Mouse (Mus musculus): Measurements from ENCODE around the gene Pnma1. TPM values are rescaled to one million over a fixed set of nuclear protein-coding genes. Genes with fewer than 3 reads are reported as not detected.
A peak's percentile ranks its signal among the peaks of the same experiment; 100 is the strongest.

Pnma1 gene
- 6.5 and 7.7 TPM in 2 replicates for polyA plus RNA-seq (2015; fragmentation: Nextera tagmentation; extraction: Ambion mirVana)

DNA sequence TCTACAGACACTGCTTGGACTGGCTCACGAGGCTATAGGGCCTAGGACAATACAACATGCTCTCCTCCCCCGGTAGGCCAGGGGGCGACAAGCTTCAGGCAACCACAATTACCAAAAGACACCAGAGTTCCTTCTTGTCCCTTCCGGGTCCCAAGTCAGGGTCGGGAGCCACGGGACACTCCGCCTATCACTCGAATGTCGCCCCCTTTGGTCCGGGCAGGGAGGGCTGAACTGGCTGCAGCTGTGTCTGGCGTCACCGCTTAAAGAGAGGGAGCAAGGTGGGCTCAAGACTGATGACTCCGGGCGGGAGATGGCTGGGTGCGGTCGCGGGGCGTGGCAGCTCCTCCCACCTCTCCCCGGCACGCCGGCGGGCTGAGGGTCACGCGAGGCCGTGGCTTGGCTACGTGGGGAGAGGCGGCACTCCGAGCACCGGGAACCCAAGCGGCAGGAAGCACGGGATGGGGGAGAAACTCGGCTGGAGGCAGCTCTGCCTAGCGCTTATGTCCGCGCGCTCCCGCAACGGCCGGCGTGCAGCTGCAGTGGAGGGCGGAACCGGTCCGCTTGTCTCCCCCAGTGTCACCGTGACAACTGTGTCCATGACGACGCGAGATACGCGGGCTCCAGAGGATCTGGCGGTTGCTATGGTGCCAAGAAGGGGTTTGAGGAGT, at the start of gene Pnma1:
Gene Pnma1, minus strand, starts transcription at position 536 of the 668 bp plus-strand sequence.
- H3K27me3 ChIP-seq (replicated peaks), result no peaks in the 10 kb centered on the region
- peak within 1 kb of the TSS; percentile 77 for H3K9ac ChIP-seq
- 1% methylated on average over 50 of the region's 50 CpGs for WGBS
- peak within 1 kb of the TSS; percentile 82 for H3K4me3 ChIP-seq
- no peaks in the 10 kb centered on the region for H3K9me3 ChIP-seq
- peak within 1 kb of the TSS; percentile 79 for H3K4me2 ChIP-seq
- peak within 1 kb of the TSS; percentile 88 for H3K27ac ChIP-seq
- no peaks in the 10 kb centered on the region for H3K36me3 ChIP-seq (replicated peaks)
- peak; percentile 96 for ATAC-seq (replicated peaks)
- H3K4me1 ChIP-seq, result peaks cover 27% of the 10 kb centered on the region

DNA sequence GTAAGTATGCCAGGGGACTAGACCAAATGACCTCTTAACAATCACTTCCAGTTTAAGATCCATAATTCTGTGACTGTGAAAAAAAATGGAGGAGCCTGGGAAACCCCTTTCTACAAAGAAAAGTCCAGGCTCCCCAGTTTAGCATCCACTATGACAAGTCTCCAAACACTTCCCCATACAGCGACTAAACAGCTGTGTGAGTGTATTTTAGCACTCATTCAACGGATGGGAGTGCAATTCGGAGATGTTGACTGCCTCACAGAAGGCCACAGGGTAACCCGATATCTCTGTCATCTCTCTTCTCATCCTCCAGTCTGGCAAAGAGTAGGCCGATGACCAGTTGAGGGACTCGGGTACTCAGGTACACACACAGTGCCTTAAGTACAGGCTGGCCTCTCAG, 46.9 kb upstream of the Pnma1 start:
- no peak for ATAC-seq (replicated peaks)
- no peak overlapping the region for H3K27ac ChIP-seq
- WGBS, result 60% methylated on average over 6 of the region's 6 CpGs
- no peaks in the 10 kb centered on the region for H3K9me3 ChIP-seq
- peaks cover 38% of the 10 kb centered on the region for H3K4me1 ChIP-seq
- H3K9ac ChIP-seq, result no peak overlapping the region
- H3K4me2 ChIP-seq, result peak overlapping the region; percentile 95; the same call in 1 of the 2 replicates
- no peak overlapping the region for H3K4me3 ChIP-seq
- H3K36me3 ChIP-seq (replicated peaks), result no peaks in the 10 kb centered on the region
- H3K27me3 ChIP-seq (replicated peaks), result no peaks in the 10 kb centered on the region

DNA sequence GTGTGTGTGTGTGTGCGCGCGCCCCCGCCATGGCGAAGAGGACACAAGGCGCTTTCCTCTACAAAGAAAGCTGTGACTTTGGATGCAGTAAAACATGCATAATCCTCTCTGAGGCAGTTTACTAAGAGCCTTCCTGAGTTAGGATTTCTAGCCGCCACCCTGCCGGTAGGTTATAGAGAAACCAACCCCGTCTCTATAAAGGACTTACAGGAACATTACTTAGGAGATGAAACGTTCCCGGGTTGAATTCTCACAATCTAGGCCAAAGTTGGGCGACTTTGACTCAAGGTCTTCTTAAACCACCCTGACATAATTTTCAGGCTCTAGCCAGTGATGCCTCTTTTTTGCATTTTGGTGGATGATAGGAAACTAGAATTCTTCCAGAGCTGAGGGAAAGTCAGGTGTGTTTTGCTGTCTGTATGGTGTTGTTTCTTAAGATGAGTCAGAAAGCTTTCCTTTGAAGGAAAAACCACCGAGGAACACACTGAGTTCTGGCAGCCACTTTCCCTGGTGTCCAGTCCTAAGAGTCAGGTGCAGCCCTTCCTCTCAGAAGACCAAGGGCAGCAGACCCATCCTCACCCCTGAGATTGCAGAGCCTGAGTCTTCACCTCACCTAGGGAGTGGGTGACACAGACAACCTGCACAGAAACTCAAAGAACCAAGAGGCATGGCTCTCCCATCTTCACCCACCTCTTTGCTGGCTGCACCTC, 46.3 kb upstream of the Pnma1 start:
- Histone ChIP-seq H3K9ac (peak overlapping the region; percentile 83; the same call in 1 of the 2 replicates), H3K4me3 (peak overlapping the region; percentile 75), H3K27ac (peak overlapping the region; percentile 87), H3K36me3 (replicated peaks) (no peaks in the 10 kb centered on the region), H3K27me3 (replicated peaks) (no peaks in the 10 kb centered on the region), H3K4me1 (peaks cover 40% of the 10 kb centered on the region), H3K4me2 (peak overlapping the region; percentile 95), H3K9me3 (no peaks in the 10 kb centered on the region)
- ATAC-seq (replicated peaks), result peak; percentile 5
- WGBS, result 2% methylated on average over 13 of the region's 13 CpGs

- Histone ChIP-seq H3K4me1 (peaks cover 47% of the 10 kb centered on the region), H3K4me3 (peak overlapping the region; percentile 75), H3K4me2 (peak overlapping the region; percentile 95), H3K27me3 (replicated peaks) (no peaks in the 10 kb centered on the region), H3K9me3 (no peaks in the 10 kb centered on the region), H3K9ac (peak overlapping the region; percentile 83), H3K27ac (peak overlapping the region; percentile 87), H3K36me3 (replicated peaks) (no peaks in the 10 kb centered on the region)
- 0% methylated on average over 48 of the region's 49 CpGs for WGBS
- ATAC-seq (replicated peaks), result peak; percentile 82
These were observed 45.5 kb upstream of the Pnma1 start for GRCm38 (mm10) chr12:84193642-84194399.

- Histone ChIP-seq H3K36me3 (replicated peaks) (no peaks in the 10 kb centered on the region), H3K27ac (peak overlapping the region; percentile 87), H3K4me3 (peak overlapping the region; percentile 75), H3K9ac (peak overlapping the region; percentile 83), H3K4me1 (peaks cover 54% of the 10 kb centered on the region), H3K27me3 (replicated peaks) (no peaks in the 10 kb centered on the region), H3K9me3 (no peaks in the 10 kb centered on the region), H3K4me2 (peak overlapping the region; percentile 95)
- ATAC-seq (replicated peaks), result peak; percentile 76
- under 1% methylated on average over 99 of the region's 102 CpGs for WGBS
These were observed 44.7 kb upstream of the Pnma1 start for GRCm38 (mm10) chr12:84192741-84193641.

GRCm38 (mm10) chr12:84192280-84192679, 44.0 kb upstream of the Pnma1 start:
- peak overlapping the region; percentile 87; the same call in 1 of the 2 replicates for H3K27ac ChIP-seq
- 3% methylated on average over 13 of the region's 13 CpGs for WGBS
- H3K4me3 ChIP-seq, result peak overlapping the region; percentile 75
- no peaks in the 10 kb centered on the region for H3K9me3 ChIP-seq
- no peaks in the 10 kb centered on the region for H3K27me3 ChIP-seq (replicated peaks)
- no peaks in the 10 kb centered on the region for H3K36me3 ChIP-seq (replicated peaks)
- ATAC-seq (replicated peaks), result no peak
- peak overlapping the region; percentile 95 for H3K4me2 ChIP-seq
- peaks cover 58% of the 10 kb centered on the region for H3K4me1 ChIP-seq
- peak overlapping the region; percentile 83 for H3K9ac ChIP-seq

GRCm38 (mm10) chr12:84191770-84192169, 43.5 kb upstream of the Pnma1 start:
- H3K27ac ChIP-seq, result no peak overlapping the region
- no peak for ATAC-seq (replicated peaks)
- H3K4me2 ChIP-seq, result peak overlapping the region; percentile 95
- 25% methylated on average over 5 of the region's 5 CpGs for WGBS
- no peaks in the 10 kb centered on the region for H3K9me3 ChIP-seq
- H3K36me3 ChIP-seq (replicated peaks), result no peaks in the 10 kb centered on the region
- H3K27me3 ChIP-seq (replicated peaks), result no peaks in the 10 kb centered on the region
- peaks cover 61% of the 10 kb centered on the region for H3K4me1 ChIP-seq
- peak overlapping the region; percentile 83; the same call in 1 of the 2 replicates for H3K9ac ChIP-seq
- peak overlapping the region; percentile 75 for H3K4me3 ChIP-seq

DNA sequence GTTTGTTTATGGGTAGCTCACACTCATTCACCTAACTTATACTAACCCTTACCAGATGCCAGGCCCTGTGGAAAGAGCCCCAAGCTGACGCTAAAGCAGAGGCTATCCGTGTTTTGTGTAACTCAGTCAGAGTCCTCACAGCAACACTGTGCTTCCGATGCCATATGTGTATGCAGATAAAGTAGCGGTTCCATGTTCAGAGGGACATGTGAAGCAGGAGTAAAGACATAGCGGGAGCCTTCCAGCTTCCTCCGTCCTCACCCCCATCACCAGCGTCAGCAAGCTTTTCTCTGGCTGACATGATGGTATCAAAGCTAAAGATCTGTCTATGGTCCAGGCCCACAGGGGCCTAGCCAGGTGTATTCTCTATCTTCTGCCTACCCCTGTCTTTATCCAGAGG, 42.9 kb upstream of the Pnma1 start:
- Histone ChIP-seq H3K36me3 (replicated peaks) (no peaks in the 10 kb centered on the region), H3K9ac (no peak overlapping the region), H3K27me3 (replicated peaks) (no peaks in the 10 kb centered on the region), H3K9me3 (no peaks in the 10 kb centered on the region), H3K27ac (no peak overlapping the region), H3K4me2 (peak overlapping the region; percentile 95; the same call in 1 of the 2 replicates), H3K4me3 (0 out of 2 replicates have a peak overlapping the region, but pooled peaks have one; percentile 0), H3K4me1 (peaks cover 61% of the 10 kb centered on the region)
- 59% methylated on average over 7 of the region's 7 CpGs for WGBS
- ATAC-seq (replicated peaks), result no peak

DNA sequence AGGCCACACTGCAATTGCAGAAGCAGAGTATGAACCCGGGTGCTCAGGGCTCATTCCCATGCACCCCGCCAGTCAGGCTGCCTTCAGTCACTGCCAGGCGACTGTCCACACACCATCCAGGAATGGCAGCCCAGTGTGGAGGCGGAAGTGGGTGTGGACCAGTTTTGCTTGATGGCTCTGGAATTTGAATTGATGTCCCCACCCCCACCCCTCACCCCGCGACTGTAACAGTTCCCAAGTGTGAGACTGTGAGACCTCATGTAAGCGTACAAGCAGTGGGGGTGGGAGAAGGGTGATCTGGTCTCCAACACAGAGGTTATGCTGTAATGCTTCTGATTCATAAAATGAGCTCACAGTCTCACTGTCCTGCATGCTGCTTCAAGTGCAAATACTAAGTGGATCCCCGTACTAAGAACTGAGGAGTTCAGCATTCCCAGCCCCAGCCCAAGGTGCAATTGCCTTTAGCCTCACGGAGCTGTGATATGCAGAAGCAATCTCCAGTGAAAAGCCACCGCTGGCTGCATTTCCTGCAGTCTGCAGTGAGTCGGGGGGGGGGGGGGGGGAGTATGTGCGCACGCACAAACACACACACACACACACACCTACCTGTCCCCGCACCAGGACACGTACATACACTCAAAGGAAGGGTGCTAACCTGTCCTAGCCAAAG, 42.0 kb upstream of the Pnma1 start:
- no peaks in the 10 kb centered on the region for H3K36me3 ChIP-seq (replicated peaks)
- no peak overlapping the region for H3K27ac ChIP-seq
- no peaks in the 10 kb centered on the region for H3K9me3 ChIP-seq
- no peaks in the 10 kb centered on the region for H3K27me3 ChIP-seq (replicated peaks)
- 0 out of 2 replicates have a peak overlapping the region, but pooled peaks have one; percentile 0 for H3K4me3 ChIP-seq
- H3K4me2 ChIP-seq, result peak overlapping the region; percentile 10; the same call in 1 of the 2 replicates
- peaks cover 61% of the 10 kb centered on the region for H3K4me1 ChIP-seq
- WGBS, result 52% methylated on average over 14 of the region's 15 CpGs
- H3K9ac ChIP-seq, result no peak overlapping the region
- ATAC-seq (replicated peaks), result no peak

DNA sequence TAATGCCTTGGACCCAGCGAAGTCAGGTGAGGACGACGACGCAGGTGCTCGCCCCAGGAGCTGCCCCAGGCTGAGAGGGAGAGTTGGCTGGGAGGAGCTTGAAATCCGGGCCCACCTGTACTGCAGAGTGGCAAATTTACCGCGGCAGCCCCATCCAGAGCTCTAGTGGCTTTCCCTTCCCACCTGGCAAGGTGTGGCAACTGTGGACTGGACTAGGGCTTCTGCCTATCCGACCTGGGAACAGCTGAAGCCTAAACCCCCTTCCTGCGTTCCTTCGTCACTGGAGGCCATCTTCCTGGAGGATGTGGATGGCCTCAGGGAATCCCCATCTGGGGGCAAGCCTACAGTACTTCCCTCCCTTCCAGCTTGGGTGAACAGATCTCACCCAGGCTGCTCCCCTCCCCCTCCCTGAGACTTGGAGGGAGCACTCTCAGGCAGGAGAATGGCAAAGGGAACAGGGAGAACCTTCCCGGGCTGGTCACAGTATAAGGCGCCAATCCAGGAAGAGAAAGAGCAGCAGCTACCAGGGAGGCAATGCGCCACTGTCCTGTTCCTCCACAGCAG, 40.7 kb upstream of the Pnma1 start:
- no peak overlapping the region for H3K4me2 ChIP-seq
- H3K9ac ChIP-seq, result no peak overlapping the region
- H3K27me3 ChIP-seq (replicated peaks), result no peaks in the 10 kb centered on the region
- H3K36me3 ChIP-seq (replicated peaks), result no peaks in the 10 kb centered on the region
- H3K4me1 ChIP-seq, result peaks cover 49% of the 10 kb centered on the region
- WGBS, result 66% methylated on average over 14 of the region's 14 CpGs
- no peaks in the 10 kb centered on the region for H3K9me3 ChIP-seq
- H3K27ac ChIP-seq, result no peak overlapping the region
- no peak overlapping the region for H3K4me3 ChIP-seq
- no peak for ATAC-seq (replicated peaks)
